Mouse (Mus musculus) bone marrow, adult 2 months (tissue): Measurements from ENCODE around the gene Dnmbp. TPM values are rescaled to one million over a fixed set of nuclear protein-coding genes. Genes with fewer than 3 reads are reported as not detected.

ENCODE experiments used
- H3K27ac ChIP-seq: fragments of 200-500 bp; 2 replicates; pipeline ENCODE4 v1.5.1; 2012; ENCODE audit warnings: low read depth, mild to moderate bottlenecking, control low read depth, inconsistent platforms, low read length; ENCODE audit not compliant: control insufficient read depth, poor library complexity, insufficient read depth
- H3K4me1 ChIP-seq: fragments of 200-500 bp; 2 replicates; pipeline ENCODE4 v1.6.1; 2011; ENCODE audit warnings: low read length; ENCODE audit not compliant: control insufficient read depth, insufficient read depth
- H3K4me3 ChIP-seq: fragments of 200-500 bp; replicated peaks from 2 replicates; pipeline ENCODE3; 2011; ENCODE audit warnings: mild to moderate bottlenecking, low read depth, low read length, control low read depth; ENCODE audit not compliant: control insufficient read depth
- CTCF ChIP-seq: fragments of 200-500 bp; IDR thresholded peaks from 2 replicates; pipeline ENCODE4 v1.5.1; 2011; ENCODE audit warnings: low read length, control low read depth; ENCODE audit not compliant: control insufficient read depth, insufficient read depth
- POLR2A ChIP-seq: fragments of 200-500 bp; IDR thresholded peaks from 2 replicates; pipeline ENCODE4 v1.6.1; 2011; ENCODE audit warnings: low read depth, mild to moderate bottlenecking, control low read depth, low read length, borderline replicate concordance; ENCODE audit not compliant: control insufficient read depth
- WGBS: fragments of 180-500 bp; shearing (Covaris S2); methylation state at CpG from one replicate; pipeline ENCODE4 v1.1.7; 2018; 5-methylcytosine and 5-hydroxymethylcytosine counted together
- polyA plus RNA-seq: library from polyadenylated mRNA; stranded (reverse); fragments of >200 nt; gene quantifications from 2 replicates; pipeline ENCODE4 v1.2.4, GENCODE M21; 2011; ENCODE audit warnings: low replicate concordance; ENCODE audit not compliant: missing spikeins, insufficient read depth, insufficient read length

The Dnmbp gene
- polyA plus RNA-seq, 1 experiment = 6.1 TPM

DNA sequence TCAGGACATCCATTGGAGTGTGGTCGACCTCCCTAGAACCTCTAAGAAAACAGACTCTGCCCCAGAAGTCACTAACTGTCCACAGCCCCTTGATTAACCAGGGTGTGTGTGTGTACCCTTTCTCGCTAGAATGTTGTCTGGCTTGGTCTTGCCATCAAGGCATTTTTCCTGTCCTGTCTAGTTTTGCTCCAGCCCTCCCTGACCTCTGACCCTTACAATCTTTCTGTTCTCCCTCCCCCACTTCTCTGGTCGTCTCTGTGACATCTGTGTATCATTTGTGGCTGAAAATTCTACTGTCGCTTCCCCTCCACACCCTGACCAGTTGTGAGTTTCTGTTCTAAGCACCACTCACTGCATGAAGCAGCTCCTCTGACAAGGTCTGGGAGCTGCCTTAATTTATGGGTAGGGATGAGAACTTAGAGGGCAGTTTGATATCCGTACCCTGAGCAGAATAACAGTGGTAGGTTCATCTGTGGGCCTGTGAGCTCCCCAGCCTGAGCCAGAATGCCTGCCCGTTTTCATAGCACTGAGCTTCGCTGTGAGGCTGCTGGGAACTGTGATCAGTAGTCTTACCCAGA, 94.6 kb downstream of the Dnmbp start:
- WGBS = 67% methylated on average over 7 of the region's 7 CpGs
- Histone ChIP-seq H3K4me1 (no peaks in the 10 kb centered on the region; the same call in 1 of the 2 replicates), H3K27ac (no peak overlapping the region), H3K4me3 (no peak overlapping the region)
- no peak for TF ChIP-seq CTCF
- TF ChIP-seq POLR2A = no peak

DNA sequence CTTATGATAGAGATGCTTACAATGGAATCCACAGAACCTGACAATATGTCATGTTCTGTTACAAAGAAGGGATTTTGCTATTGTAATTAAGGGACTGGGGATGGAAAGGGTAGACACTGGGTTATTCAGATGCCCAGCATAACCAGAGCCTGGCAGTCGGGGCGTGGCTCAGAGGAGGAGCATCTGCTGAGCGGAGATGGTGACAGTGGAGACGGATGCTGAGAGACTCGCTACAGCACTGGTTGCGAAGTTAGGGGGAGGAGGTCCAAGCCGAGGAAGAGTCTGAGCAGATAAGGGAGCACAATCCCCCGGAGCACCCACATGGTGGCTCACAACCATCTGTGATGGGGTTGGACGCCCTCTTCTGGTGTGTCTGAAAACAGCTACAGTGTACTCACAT, 96.8 kb downstream of the Dnmbp start:
- no peak for TF ChIP-seq POLR2A
- TF ChIP-seq CTCF = no peak

DNA sequence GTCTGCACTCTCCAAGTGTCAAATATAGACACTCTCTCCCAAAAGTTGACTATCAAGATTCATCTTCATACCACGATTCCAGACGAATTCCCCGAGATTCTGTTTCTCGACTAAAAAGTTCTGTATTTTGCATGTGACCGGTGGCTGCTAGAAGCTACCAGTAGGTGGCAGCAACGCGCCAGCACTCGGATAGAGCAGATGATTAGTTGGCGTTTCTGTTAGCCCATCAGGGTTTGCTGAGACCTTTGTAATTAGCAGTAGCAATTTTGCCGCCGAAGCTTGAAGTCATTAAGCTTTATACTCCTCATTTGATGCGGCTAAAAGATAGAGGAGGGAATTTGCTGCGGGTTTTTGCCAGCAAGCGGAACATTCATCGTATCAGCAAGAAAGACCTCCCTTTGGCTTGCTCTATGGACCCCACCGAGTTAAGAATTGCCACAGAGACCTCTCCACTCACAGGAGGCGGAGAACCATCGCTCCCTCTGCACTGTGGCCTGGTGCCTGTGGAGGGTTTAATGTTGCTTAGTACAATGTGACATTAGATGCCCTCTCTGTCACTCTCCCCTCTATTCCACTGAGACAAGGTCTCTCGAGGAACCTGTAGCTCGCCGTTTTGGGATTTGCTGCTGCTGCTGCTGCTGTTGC, 107.4 kb downstream of the Dnmbp start:
- 33% methylated on average over 21 of the region's 21 CpGs for WGBS
- TF ChIP-seq POLR2A (no peak), CTCF (peak; percentile 95)
- Histone ChIP-seq H3K4me1 (no peaks in the 10 kb centered on the region; the same call in 1 of the 2 replicates), H3K4me3 (no peak overlapping the region), H3K27ac (no peak overlapping the region; the same call in 1 of the 2 replicates)

More for the DNA sequence above, 96.8 kb downstream of the Dnmbp start:
- Histone ChIP-seq H3K4me3 (no peak overlapping the region), H3K4me1 (no peaks in the 10 kb centered on the region; the same call in 1 of the 2 replicates), H3K27ac (no peak overlapping the region)
- WGBS = 57% methylated on average over 9 of the region's 9 CpGs

DNA sequence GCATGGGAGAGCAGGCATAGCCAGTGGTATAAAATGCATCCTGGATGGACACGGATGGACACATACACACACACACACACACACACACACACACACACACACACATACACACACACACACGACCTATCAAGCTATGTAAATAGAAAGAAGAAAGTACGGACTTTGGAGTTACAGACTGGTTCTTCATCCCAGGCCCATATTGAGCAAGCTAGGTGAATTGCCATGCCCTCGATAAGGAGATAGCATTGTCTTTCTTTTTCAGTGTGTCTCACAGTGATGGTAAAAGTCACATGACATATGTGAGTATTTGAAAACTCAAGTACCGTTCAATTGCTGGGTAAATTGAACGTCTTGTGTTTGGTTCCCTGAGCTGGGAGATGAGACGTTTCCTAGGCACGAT, 113.1 kb downstream of the Dnmbp start:
- WGBS = 70% methylated on average over 8 of the region's 8 CpGs
- no peak for TF ChIP-seq POLR2A
- TF ChIP-seq CTCF = no peak
- no peak overlapping the region for H3K4me3 ChIP-seq
- H3K4me1 ChIP-seq = no peaks in the 10 kb centered on the region
- no peak overlapping the region for H3K27ac ChIP-seq

DNA sequence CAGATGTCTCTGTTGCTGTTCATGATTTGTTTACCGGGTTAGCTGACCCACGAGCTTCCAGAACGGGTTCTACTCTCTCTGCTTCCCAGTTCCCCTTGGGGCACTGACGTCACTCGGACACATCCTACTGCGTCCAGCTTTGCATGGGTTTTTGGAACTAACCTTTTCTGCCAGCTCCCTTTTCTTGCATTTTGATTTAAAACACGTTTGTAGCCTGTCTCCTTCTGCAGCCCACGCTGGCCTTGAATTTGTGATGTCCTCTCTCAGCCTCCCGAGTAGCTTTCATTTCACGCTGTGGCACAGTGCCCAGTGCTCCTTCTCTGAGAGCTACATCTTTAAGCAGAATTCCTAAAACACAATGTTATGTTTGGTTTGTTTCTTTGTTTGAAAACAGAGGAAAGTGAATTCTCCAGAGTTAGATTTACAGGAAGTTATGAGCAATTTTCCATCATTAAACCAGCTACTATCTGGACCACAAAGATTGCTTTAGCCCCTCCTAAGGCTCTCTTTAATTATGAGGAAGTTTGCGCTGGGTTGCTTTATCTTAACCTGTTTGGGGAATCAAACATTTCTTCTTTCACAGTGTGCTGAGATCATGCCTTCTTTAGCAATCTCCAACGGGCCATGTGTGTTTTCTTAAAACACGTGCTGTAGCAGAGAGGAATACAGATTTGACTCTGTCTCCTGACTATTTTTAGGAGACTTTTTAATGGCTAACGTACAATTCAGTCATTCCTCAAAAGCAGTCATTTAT, 124.2 kb downstream of the Dnmbp start:
- H3K4me1 ChIP-seq = peaks cover 3% of the 10 kb centered on the region; the same call in 1 of the 2 replicates
- H3K4me3 ChIP-seq = peak overlapping the region; percentile 35
- no peak overlapping the region for H3K27ac ChIP-seq
- no peak for TF ChIP-seq CTCF
- no peak for TF ChIP-seq POLR2A
- 26% methylated on average over 14 of the region's 14 CpGs for WGBS

DNA sequence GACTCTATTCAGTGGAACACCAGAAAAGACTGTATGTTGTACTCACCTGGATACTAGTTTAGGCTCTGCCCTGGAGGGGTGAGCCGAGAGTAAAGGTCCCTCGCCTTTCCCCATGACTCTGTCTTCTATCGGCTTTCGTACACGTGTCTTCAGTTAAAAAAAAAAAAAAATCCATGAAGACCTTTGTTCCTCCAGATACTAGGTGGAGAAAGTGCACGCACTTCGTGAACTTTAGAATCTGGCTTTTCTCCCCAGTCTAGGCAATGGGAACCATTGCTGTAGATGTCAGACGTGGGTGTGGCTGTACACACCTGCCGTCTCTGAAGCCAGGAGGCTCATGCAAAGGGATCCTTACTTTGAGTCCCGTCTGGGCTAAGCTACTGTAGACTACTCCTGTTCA, 126.7 kb downstream of the Dnmbp start:
- 86% methylated on average over 10 of the region's 10 CpGs for WGBS
- no peak for TF ChIP-seq POLR2A
- no peak for TF ChIP-seq CTCF
- Histone ChIP-seq H3K4me3 (no peak overlapping the region), H3K27ac (no peak overlapping the region), H3K4me1 (peaks cover 6% of the 10 kb centered on the region)

DNA sequence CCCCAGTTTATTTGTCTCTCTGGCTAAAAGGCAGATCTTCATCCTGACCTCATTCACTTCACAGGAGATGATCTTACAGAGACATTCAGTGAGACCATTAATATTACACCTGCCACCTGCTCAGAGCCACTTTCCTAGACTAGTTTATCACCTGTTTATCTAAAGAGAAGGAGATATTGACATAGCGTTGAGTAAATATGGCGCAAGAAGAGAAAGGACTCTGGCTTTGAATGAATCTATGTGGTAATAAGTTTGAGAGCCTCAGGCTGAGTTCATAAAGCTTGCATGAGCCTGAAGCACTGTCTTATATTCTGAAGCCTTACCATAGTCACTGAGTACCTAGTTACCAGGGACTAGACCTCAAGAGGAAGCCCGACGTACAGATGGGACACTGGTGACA, 128.6 kb downstream of the Dnmbp start:
- no peak for TF ChIP-seq POLR2A
- TF ChIP-seq CTCF = no peak
- no peak overlapping the region for H3K4me3 ChIP-seq
- 76% methylated on average over 4 of the region's 4 CpGs for WGBS
- H3K4me1 ChIP-seq = peaks cover 6% of the 10 kb centered on the region
- H3K27ac ChIP-seq = no peak overlapping the region

DNA sequence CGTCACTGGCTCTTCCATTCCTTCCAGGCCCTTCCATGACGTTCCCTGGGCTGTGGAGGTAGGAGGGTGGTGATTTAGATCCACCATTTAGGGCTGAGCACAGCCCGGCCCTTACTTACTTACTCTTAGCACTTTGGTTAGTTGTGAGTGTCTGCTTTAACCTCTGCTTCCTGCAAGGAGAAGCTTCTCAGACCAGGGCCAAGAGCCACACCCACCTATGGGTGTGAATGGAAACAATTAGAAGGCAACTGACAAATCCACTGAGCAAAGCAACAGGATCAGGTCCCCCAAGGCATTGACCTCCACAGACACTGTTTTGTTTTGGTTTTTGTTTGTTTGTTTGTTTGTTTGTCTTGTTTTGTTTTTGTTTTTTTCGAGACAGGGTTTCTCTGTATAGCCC, 130.7 kb downstream of the Dnmbp start:
- Histone ChIP-seq H3K27ac (no peak overlapping the region), H3K4me3 (no peak overlapping the region), H3K4me1 (peaks cover 6% of the 10 kb centered on the region)
- no peak for TF ChIP-seq POLR2A
- no peak for TF ChIP-seq CTCF
- WGBS = 45% methylated on average over 4 of the region's 4 CpGs
